Comparison of ENCODE assay signal across 17 mouse cellular contexts in the genomic region with DNA sequence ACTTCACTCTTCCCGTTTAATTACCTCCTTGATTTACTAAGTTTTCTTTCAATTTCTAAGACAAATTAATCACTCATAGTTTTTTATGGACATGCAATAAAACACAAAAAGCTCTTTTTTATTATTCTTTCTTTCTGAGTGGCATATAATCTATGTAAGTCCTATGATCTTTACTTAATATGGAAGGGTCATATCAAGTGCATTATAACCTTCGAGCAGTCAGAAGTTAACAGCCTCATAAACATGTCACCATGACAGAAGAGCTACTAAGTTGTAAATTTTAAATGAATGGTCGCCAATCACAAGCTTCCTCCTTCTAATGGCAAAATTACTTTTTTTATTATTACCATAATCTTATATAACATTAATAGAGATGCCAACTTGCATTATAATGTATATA.
"Had no signal": no experiment of that assay in that cellular context is flagged by ENCODE, and none has a peak within 500 bp of the region (broad histone marks: within the 10 kb centered on the region; RNA-seq: fewer than 3 reads in every experiment).

No protein-coding gene starts in this region.

- ATAC-seq: hindbrain, embryonic 16.5 days; hindbrain, postnatal 0 days; inflammation-experienced regulatory T-cells, adult 6 months had no signal

- H3K4me1 ChIP-seq: heart, embryonic 10.5 days; heart, embryonic 12.5 days; heart, embryonic 13.5 days; heart, embryonic 15.5 days; hindbrain, embryonic 10.5 days; hindbrain, embryonic 12.5 days; hindbrain, embryonic 13.5 days; hindbrain, embryonic 15.5 days; kidney, embryonic 15.5 days had no signal

- H3K4me2 ChIP-seq: heart, embryonic 11.5 days; heart, embryonic 12.5 days; heart, embryonic 13.5 days; heart, embryonic 15.5 days; hindbrain, embryonic 12.5 days; hindbrain, embryonic 13.5 days; hindbrain, embryonic 14.5 days; hindbrain, embryonic 15.5 days; kidney, embryonic 15.5 days had no signal

- H3K27me3 ChIP-seq: heart, embryonic 12.5 days; heart, embryonic 13.5 days; heart, embryonic 15.5 days; hindbrain, embryonic 12.5 days; hindbrain, embryonic 13.5 days; hindbrain, embryonic 15.5 days; kidney, embryonic 15.5 days had no signal

- H3K4me3 ChIP-seq: heart, embryonic 10.5 days; heart, embryonic 12.5 days; heart, embryonic 13.5 days; heart, embryonic 15.5 days; hindbrain, embryonic 10.5 days; hindbrain, embryonic 12.5 days; hindbrain, embryonic 13.5 days; hindbrain, embryonic 15.5 days; kidney, embryonic 15.5 days; layer of hippocampus, adult 2 months; left cerebral cortex, adult 2 months had no signal

- H3K9ac ChIP-seq: heart, embryonic 12.5 days; heart, embryonic 13.5 days; heart, embryonic 15.5 days; hindbrain, embryonic 12.5 days; hindbrain, embryonic 13.5 days; hindbrain, embryonic 14.5 days; hindbrain, embryonic 15.5 days; kidney, embryonic 15.5 days had no signal

- H3K36me3 ChIP-seq: heart, embryonic 10.5 days; heart, embryonic 12.5 days; heart, embryonic 13.5 days; heart, embryonic 15.5 days; hindbrain, embryonic 10.5 days; hindbrain, embryonic 12.5 days; hindbrain, embryonic 13.5 days; hindbrain, embryonic 15.5 days; kidney, embryonic 15.5 days had no signal

- H3K9me3 ChIP-seq: heart, embryonic 10.5 days; heart, embryonic 12.5 days; heart, embryonic 13.5 days; heart, embryonic 15.5 days; hindbrain, embryonic 10.5 days; hindbrain, embryonic 12.5 days; hindbrain, embryonic 13.5 days; hindbrain, embryonic 15.5 days; kidney, embryonic 15.5 days had no signal

- H3K27ac ChIP-seq: heart, embryonic 10.5 days; heart, embryonic 13.5 days; heart, embryonic 15.5 days; hindbrain, embryonic 10.5 days; hindbrain, embryonic 12.5 days; hindbrain, embryonic 13.5 days; hindbrain, embryonic 14.5 days; hindbrain, embryonic 15.5 days; hindbrain, postnatal 0 days; kidney, embryonic 15.5 days; kidney, postnatal 0 days; layer of hippocampus, adult 2 months; left cerebral cortex, adult 2 months had no signal
